Mouse (Mus musculus): ENCODE measurements around the gene Cd160. TPM values are rescaled to one million over a fixed set of nuclear protein-coding genes. Genes with fewer than 3 reads are reported as not detected.

The Cd160 gene
- 0.14 and 0.16 TPM in 2 replicates for polyA plus RNA-seq (2015; fragmentation: Nextera tagmentation; extraction: Ambion mirVana)

GRCm38 (mm10) chr3:96828984-96829383 lies at the start of gene Cd160, which contains the start of gene Pdzk1:
Cd160 (minus strand) TSS chr3:96829351.
Pdzk1 (plus strand) TSS chr3:96829284.
- no peak for ATAC-seq (ENCODE audit: low read depth)

GRCm38 (mm10) chr3:96874808-96875571 lies 45.8 kb upstream of the Cd160 start:
- H3K27ac ChIP-seq = no peak overlapping the region
- no peak overlapping the region for H3K9ac ChIP-seq
- no peak overlapping the region for H3K4me2 ChIP-seq
- H3K27me3 ChIP-seq = no peaks in the 10 kb centered on the region
- 76% methylated on average over 7 of the region's 7 CpGs for WGBS (ENCODE audit: insufficient replicate concordance)
- ATAC-seq (ENCODE audit: low read depth) (no peak), DNase-seq (no peak)
- H3K4me3 ChIP-seq (replicated peaks) = no peak overlapping the region
- H3K9me3 ChIP-seq (replicated peaks) = no peaks in the 10 kb centered on the region
- no peaks in the 10 kb centered on the region for H3K4me1 ChIP-seq (replicated peaks)
- H3K36me3 ChIP-seq = peaks cover 79% of the 10 kb centered on the region

More at GRCm38 (mm10) chr3:96828984-96829383, at the start of gene Cd160, which contains the start of gene Pdzk1:
- H3K27ac ChIP-seq = no peak within 1 kb of the TSS
- no peaks in the 10 kb centered on the region for H3K9me3 ChIP-seq (replicated peaks)
- H3K4me2 ChIP-seq = peak within 1 kb of the TSS; percentile 31
- H3K4me1 ChIP-seq (replicated peaks) = 0 out of 2 replicates have a peak, but pooled peaks cover 4% of the 10 kb centered on the region
- H3K4me3 ChIP-seq (replicated peaks) = peak within 1 kb of the TSS; percentile 27
- no peak within 1 kb of the TSS for H3K9ac ChIP-seq
- no peak for DNase-seq
- no peaks in the 10 kb centered on the region for H3K36me3 ChIP-seq
- H3K27me3 ChIP-seq = no peaks in the 10 kb centered on the region
- WGBS (ENCODE audit: insufficient replicate concordance) = 74% methylated on average over 1 of the region's 1 CpGs

GRCm38 (mm10) chr3:96872501-96872900 lies 43.4 kb upstream of the Cd160 start:
- ATAC-seq (ENCODE audit: low read depth) (no peak), DNase-seq (no peak)
- WGBS (ENCODE audit: insufficient replicate concordance) = 82% methylated on average over 8 of the region's 8 CpGs
- Histone ChIP-seq H3K9me3 (replicated peaks) (no peaks in the 10 kb centered on the region), H3K36me3 (peaks cover 80% of the 10 kb centered on the region), H3K27me3 (no peaks in the 10 kb centered on the region), H3K27ac (no peak overlapping the region), H3K4me1 (replicated peaks) (no peaks in the 10 kb centered on the region), H3K4me3 (replicated peaks) (no peak overlapping the region), H3K9ac (no peak overlapping the region), H3K4me2 (no peak overlapping the region)

GRCm38 (mm10) chr3:96871070-96871469 lies 41.9 kb upstream of the Cd160 start:
- ATAC-seq (ENCODE audit: low read depth) = no peak
- H3K4me1 ChIP-seq (replicated peaks) = no peaks in the 10 kb centered on the region
- DNase-seq = no peak
- H3K36me3 ChIP-seq = peaks cover 78% of the 10 kb centered on the region
- WGBS (ENCODE audit: insufficient replicate concordance) = 75% methylated on average over 8 of the region's 8 CpGs
- no peak overlapping the region for H3K4me3 ChIP-seq (replicated peaks)
- H3K4me2 ChIP-seq = no peak overlapping the region
- no peaks in the 10 kb centered on the region for H3K27me3 ChIP-seq
- H3K27ac ChIP-seq = no peak overlapping the region
- H3K9me3 ChIP-seq (replicated peaks) = no peaks in the 10 kb centered on the region
- no peak overlapping the region for H3K9ac ChIP-seq

- Histone ChIP-seq H3K9ac (no peak overlapping the region), H3K9me3 (replicated peaks) (no peaks in the 10 kb centered on the region), H3K27me3 (no peaks in the 10 kb centered on the region), H3K27ac (no peak overlapping the region), H3K4me1 (replicated peaks) (no peaks in the 10 kb centered on the region), H3K36me3 (peaks cover 72% of the 10 kb centered on the region), H3K4me3 (replicated peaks) (no peak overlapping the region), H3K4me2 (no peak overlapping the region)
- 73% methylated on average over 2 of the region's 2 CpGs for WGBS (ENCODE audit: insufficient replicate concordance)
- no peak for ATAC-seq (ENCODE audit: low read depth)
- DNase-seq = no peak
These were observed 41.1 kb upstream of the Cd160 start for GRCm38 (mm10) chr3:96870270-96870669.

- 88% methylated on average over 7 of the region's 7 CpGs for WGBS (ENCODE audit: insufficient replicate concordance)
- Histone ChIP-seq H3K9me3 (replicated peaks) (no peaks in the 10 kb centered on the region), H3K4me2 (no peak overlapping the region), H3K27ac (no peak overlapping the region), H3K36me3 (peaks cover 62% of the 10 kb centered on the region), H3K27me3 (no peaks in the 10 kb centered on the region), H3K4me1 (replicated peaks) (no peaks in the 10 kb centered on the region), H3K9ac (no peak overlapping the region), H3K4me3 (replicated peaks) (no peak overlapping the region)
- ATAC-seq (ENCODE audit: low read depth) (no peak), DNase-seq (no peak)
These were observed 39.9 kb upstream of the Cd160 start for GRCm38 (mm10) chr3:96869091-96869490.

GRCm38 (mm10) chr3:96868566-96868965 lies 39.4 kb upstream of the Cd160 start:
- ATAC-seq (ENCODE audit: low read depth) (no peak), DNase-seq (no peak)
- Histone ChIP-seq H3K9me3 (replicated peaks) (no peaks in the 10 kb centered on the region), H3K27ac (no peak overlapping the region), H3K4me1 (replicated peaks) (no peaks in the 10 kb centered on the region), H3K4me3 (replicated peaks) (no peak overlapping the region), H3K4me2 (no peak overlapping the region), H3K36me3 (peaks cover 57% of the 10 kb centered on the region), H3K9ac (no peak overlapping the region), H3K27me3 (no peaks in the 10 kb centered on the region)
- 82% methylated on average over 8 of the region's 8 CpGs for WGBS (ENCODE audit: insufficient replicate concordance)

- no peaks in the 10 kb centered on the region for H3K27me3 ChIP-seq
- ATAC-seq (ENCODE audit: low read depth) = no peak
- 73% methylated on average over 3 of the region's 3 CpGs for WGBS (ENCODE audit: insufficient replicate concordance)
These were observed 38.7 kb upstream of the Cd160 start for GRCm38 (mm10) chr3:96867863-96868262.

GRCm38 (mm10) chr3:96860498-96860897 lies 31.3 kb upstream of the Cd160 start:
- ATAC-seq (ENCODE audit: low read depth) = no peak
- Histone ChIP-seq H3K27me3 (no peaks in the 10 kb centered on the region), H3K4me3 (replicated peaks) (no peak overlapping the region), H3K9ac (no peak overlapping the region), H3K36me3 (peaks cover 4% of the 10 kb centered on the region; the same call in 1 of the 2 replicates), H3K4me1 (replicated peaks) (no peaks in the 10 kb centered on the region), H3K27ac (no peak overlapping the region), H3K4me2 (no peak overlapping the region), H3K9me3 (replicated peaks) (no peaks in the 10 kb centered on the region)
- DNase-seq = no peak
- 85% methylated on average over 5 of the region's 5 CpGs for WGBS (ENCODE audit: insufficient replicate concordance)

More at GRCm38 (mm10) chr3:96867863-96868262, 38.7 kb upstream of the Cd160 start:
- peaks cover 50% of the 10 kb centered on the region for H3K36me3 ChIP-seq
- H3K4me1 ChIP-seq (replicated peaks) = no peaks in the 10 kb centered on the region
- H3K9ac ChIP-seq = no peak overlapping the region
- no peak overlapping the region for H3K4me3 ChIP-seq (replicated peaks)
- no peaks in the 10 kb centered on the region for H3K9me3 ChIP-seq (replicated peaks)
- H3K4me2 ChIP-seq = no peak overlapping the region
- DNase-seq = no peak
- no peak overlapping the region for H3K27ac ChIP-seq

- no peak overlapping the region for H3K27ac ChIP-seq
- 77% methylated on average over 3 of the region's 3 CpGs for WGBS (ENCODE audit: insufficient replicate concordance)
- DNase-seq (no peak), ATAC-seq (ENCODE audit: low read depth) (no peak)
- H3K9ac ChIP-seq = no peak overlapping the region
- H3K27me3 ChIP-seq = no peaks in the 10 kb centered on the region
- no peaks in the 10 kb centered on the region for H3K4me1 ChIP-seq (replicated peaks)
- H3K4me3 ChIP-seq (replicated peaks) = no peak overlapping the region
- no peak overlapping the region for H3K4me2 ChIP-seq
- H3K9me3 ChIP-seq (replicated peaks) = no peaks in the 10 kb centered on the region
- peaks cover 4% of the 10 kb centered on the region; the same call in 1 of the 2 replicates for H3K36me3 ChIP-seq
These were observed 26.7 kb upstream of the Cd160 start for GRCm38 (mm10) chr3:96855833-96856232.

- ATAC-seq (ENCODE audit: low read depth) = no peak
- no peak for DNase-seq
- Histone ChIP-seq H3K4me3 (replicated peaks) (no peak overlapping the region), H3K27ac (no peak overlapping the region), H3K27me3 (no peaks in the 10 kb centered on the region), H3K4me1 (replicated peaks) (no peaks in the 10 kb centered on the region), H3K9me3 (replicated peaks) (no peaks in the 10 kb centered on the region), H3K36me3 (no peaks in the 10 kb centered on the region), H3K4me2 (no peak overlapping the region), H3K9ac (no peak overlapping the region)
- 59% methylated on average over 4 of the region's 4 CpGs for WGBS (ENCODE audit: insufficient replicate concordance)
These were observed 25.2 kb upstream of the Cd160 start for GRCm38 (mm10) chr3:96854376-96854775.

GRCm38 (mm10) chr3:96852561-96852960 lies 23.4 kb upstream of the Cd160 start:
- peaks cover 8% of the 10 kb centered on the region for H3K4me1 ChIP-seq (replicated peaks)
- H3K4me3 ChIP-seq (replicated peaks) = no peak overlapping the region
- ATAC-seq (ENCODE audit: low read depth) (no peak), DNase-seq (no peak)
- H3K27me3 ChIP-seq = no peaks in the 10 kb centered on the region
- WGBS (ENCODE audit: insufficient replicate concordance) = 54% methylated on average over 6 of the region's 6 CpGs
- H3K9me3 ChIP-seq (replicated peaks) = no peaks in the 10 kb centered on the region
- no peaks in the 10 kb centered on the region for H3K36me3 ChIP-seq
- H3K9ac ChIP-seq = no peak overlapping the region
- no peak overlapping the region for H3K27ac ChIP-seq
- H3K4me2 ChIP-seq = no peak overlapping the region
